Mouse (Mus musculus): ENCODE results near the gene Hspb8. TPM values are rescaled to one million over a fixed set of nuclear protein-coding genes. Genes with fewer than 3 reads are reported as not detected.

The Hspb8 gene
- 26.7 and 39.4 TPM in 2 replicates for polyA plus RNA-seq (2012; rRNA removed)

DNA sequence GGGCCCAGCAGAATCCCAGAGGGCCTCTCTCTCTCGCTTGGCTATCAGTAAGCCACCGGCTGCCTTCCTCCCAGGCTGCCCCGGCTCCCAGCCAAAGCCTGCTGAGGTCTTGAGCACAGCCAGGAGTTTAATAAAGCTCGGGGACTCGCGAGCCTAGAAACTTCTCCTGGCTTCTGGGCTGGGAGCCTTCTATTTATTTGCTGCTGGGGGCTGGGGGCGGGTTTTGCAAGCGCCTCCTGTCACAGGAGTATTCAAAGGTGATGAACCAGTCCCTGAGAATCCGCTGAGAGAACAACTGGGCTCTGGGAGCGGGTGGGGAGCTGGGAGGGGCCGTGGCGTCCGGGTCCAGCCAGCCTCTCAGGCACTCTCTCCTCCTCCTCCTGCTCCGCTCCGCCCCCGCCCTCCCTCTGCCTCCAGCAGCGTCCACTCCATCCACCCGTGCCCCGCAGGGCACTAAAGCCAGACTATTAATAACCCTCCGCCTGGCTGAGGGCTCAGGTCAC lies at the start of gene Hspb8:
Gene Hspb8 (minus strand): TSS at position 166 of the 503 bp plus-strand sequence.

Other genes with a start within 250 kb of the Hspb8 start
- 0.54 and 0.78 TPM in 2 replicates for gene Ccdc60, start 133.9 kb downstream of the Hspb8 start, polyA plus RNA-seq (2012; rRNA removed)
- 0.76 and 0.88 TPM in 2 replicates for gene Srrm4, start 169.0 kb upstream of the Hspb8 start, polyA plus RNA-seq (2012; rRNA removed)

Measured in colon, adult 2 months (tissue).